Mouse (Mus musculus) Patski (cell line): Measurements from ENCODE around the gene Spef1. TPM values are rescaled to one million over a fixed set of nuclear protein-coding genes. Genes with fewer than 3 reads are reported as not detected.

Experiments used
- ATAC-seq: fragments of 100-300 bp; one replicate; pipeline ENCODE4 v1.8.0; 2021
- CTCF ChIA-PET: fragments of 350-600 bp; sonication (Branson Sonifier 250); formaldehyde crosslinking; loops from one replicate; lab custom pipeline; 2022; ENCODE audit warnings: inconsistent platforms; lab: Charles Lee
- POLR2A ChIA-PET: fragments of 350-600 bp; sonication (Branson Sonifier 250); formaldehyde crosslinking; loops from one replicate; lab custom pipeline; 2022; ENCODE audit warnings: antibody characterized with exemption, inconsistent platforms; lab: Charles Lee
- DNase-seq: peaks from one replicate; pipeline ENCODE4 v3.0.0-alpha.2; 2011; ENCODE audit warnings: low read depth, low spot score
- H3K27me3 ChIP-seq: fragments of 371-371 bp; one replicate; pipeline ENCODE4 v1.5.1; 2021
- CTCF ChIP-seq: fragments of 100-300 bp; IDR thresholded peaks from one replicate; pipeline ENCODE4 v1.5.1; 2021
- in situ Hi-C: fragments of 300-500 bp; cut with MboI; formaldehyde crosslinking; loops from 3 replicates; pipeline ENCODE4 v1.11.1; 2018; ENCODE audit warnings: low pct_unique_long_range_greater_than_20kb, mixed read lengths
- polyA plus RNA-seq: library from polyadenylated mRNA; unstranded; gene quantifications from one replicate; pipeline ENCODE4 v1.2.3, GENCODE M21; 2021

The Spef1 gene
- polyA plus RNA-seq, 1 experiment from 2014 or later: 9.4 TPM

DNA sequence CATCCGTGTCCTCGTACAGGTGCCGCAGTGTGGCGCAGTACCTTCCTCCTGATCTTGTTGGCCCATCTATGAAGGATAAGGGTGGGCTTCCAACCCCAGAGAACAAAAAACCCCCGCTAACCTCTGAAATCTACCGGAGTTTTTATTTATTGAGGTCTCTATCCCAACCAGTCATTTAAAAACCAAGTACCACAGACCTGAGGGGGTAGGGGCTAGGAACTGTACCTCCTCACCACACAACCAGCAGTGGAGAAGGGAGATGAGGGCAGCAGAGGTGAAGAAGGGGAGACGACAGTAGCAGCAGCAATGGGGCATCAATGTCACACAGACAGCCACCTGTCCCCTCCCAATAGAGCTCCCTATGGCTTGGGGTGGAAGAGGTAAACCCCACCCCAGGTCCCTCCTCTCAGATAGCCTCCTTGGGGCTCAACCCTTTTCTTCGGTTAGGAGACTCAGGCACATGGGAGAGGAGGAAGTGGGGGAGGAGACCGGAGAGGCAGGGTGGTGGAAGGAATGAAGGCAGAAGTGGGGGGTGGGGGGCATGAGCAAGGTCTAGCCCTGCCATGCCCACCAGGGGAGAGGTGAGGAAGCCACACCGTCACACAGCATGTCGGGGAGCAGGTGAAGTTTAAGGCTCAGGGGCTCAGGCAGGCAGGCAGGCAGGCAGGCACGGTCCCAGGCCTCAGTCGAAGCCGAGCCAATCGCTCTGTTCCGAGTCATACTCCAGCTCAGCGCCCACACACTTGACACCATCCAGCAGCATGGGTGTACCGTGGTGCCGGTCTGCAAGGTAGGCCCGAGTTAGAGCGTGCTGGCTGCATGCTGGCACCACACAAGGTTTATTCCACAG is 40.7 kb downstream of the Spef1 start:
- ATAC-seq: no peak
- TF ChIP-seq CTCF: no peak
- in situ Hi-C loops: no loop called here
- no peak for DNase-seq
- POLR2A ChIA-PET: no interaction called here
- H3K27me3 ChIP-seq: no peaks in the 10 kb centered on the region
- CTCF ChIA-PET: no interaction called here

DNA sequence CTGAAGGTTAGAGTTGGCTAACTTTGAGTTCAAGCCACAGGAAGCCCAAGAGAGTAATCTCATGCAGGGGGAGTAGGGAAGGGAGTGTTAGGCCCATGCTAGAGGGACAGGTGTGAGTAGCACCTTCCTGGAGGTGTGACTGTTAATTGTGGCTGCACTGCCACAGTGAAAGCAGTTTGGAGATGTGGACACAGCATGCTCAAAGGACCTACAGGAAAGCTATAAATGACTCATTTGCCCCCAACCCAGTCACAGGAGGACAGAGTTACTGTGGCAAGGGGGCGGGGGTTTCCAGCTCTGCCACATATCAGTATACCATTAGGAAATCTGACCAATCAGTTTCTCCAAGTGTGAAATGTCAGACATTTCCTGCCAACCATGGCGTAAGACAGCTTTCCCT is 41.5 kb downstream of the Spef1 start:
- CTCF ChIA-PET: no interaction called here
- POLR2A ChIA-PET: no interaction called here
- no peak for TF ChIP-seq CTCF
- ATAC-seq (no peak), DNase-seq (no peak)
- H3K27me3 ChIP-seq: no peaks in the 10 kb centered on the region
- in situ Hi-C loops: no loop called here

DNA sequence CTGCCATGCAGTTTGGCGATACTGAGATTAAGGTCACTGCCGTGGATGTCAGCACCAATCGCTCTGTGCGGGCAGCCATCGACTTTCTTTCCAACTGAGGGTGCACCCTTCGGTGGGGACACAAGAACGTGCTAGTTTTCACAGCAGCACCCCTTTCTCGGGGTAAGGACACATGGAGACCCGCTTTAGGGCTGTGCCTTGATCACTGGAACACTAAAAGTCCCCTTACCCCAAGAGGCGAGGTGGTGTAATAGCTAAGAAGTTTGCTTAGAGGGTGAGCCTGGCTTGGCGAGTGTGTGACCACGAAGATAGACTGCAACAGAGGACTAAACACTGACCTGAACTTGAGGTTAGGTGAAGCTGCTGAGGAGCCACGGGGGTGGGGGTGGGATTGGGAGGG is 42.0 kb downstream of the Spef1 start:
- ATAC-seq (no peak), DNase-seq (no peak)
- TF ChIP-seq CTCF: no peak
- POLR2A ChIA-PET: no interaction called here
- in situ Hi-C loops: no loop called here
- CTCF ChIA-PET: no interaction called here
- no peaks in the 10 kb centered on the region for H3K27me3 ChIP-seq

DNA sequence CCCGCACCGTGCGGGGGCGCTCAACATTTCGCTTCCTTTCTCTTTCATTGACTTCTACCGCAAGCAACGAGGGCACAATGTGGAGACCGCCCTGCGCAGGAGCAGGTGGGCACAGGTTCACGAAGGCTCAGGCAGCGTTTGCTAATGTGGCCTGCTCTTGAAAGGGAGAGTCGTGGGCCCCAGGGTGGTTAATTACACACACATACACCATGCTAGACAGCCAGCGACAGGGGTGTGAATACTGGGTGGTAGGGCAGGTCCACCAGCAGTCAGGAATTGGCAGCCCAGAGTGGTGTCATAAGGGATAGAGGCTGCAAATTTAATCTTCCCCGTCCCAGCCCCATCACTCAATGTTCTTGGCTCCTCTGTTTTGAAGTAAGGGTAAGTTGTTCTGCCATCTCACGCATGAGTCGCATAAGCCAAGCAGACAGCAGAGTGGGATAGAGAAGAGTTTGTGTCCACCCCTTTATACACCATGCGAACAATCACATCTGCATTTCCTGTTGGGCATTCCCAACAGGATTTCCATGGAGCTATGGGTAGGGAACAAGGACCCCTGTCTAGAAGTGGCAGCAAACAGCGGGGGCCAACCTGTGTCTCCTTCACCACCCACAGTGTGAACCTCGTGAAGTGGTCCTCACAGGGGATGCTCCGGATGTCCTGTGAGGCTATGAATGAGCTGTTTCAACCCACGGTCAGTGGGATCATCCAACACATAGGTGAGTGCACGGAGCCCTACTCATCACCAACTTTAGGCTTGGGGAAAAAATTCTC is 43.9 kb downstream of the Spef1 start:
- ATAC-seq (no peak), DNase-seq (no peak)
- POLR2A ChIA-PET: no interaction called here
- in situ Hi-C loops: no loop called here
- no peaks in the 10 kb centered on the region for H3K27me3 ChIP-seq
- TF ChIP-seq CTCF: no peak
- CTCF ChIA-PET: interaction anchor here (1.0 to 2.0 kb wide), 2 partner anchors 12 to 111 kb away, joined by 3 to 5 read pairs; no protein-coding TSS in a partner anchor

DNA sequence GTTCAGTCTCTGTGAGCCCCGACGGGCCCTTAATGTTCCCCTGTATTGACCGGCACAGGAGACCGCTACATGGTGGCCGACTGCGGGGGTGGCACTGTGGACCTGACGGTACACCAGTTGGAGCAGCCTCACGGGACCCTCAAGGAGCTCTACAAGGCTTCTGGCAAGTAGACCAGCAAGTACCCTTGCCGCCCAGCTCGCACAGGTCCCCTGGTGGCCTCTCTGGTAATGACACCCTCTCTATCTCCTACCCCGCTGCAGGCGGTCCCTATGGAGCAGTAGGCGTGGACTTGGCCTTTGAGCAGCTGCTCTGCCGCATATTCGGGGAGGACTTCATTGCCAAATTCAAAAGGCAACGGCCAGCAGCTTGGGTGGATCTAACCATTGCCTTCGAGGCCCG is 44.5 kb downstream of the Spef1 start:
- CTCF ChIA-PET: interaction anchor here (1.0 to 2.0 kb wide), 3 partner anchors 12 to 111 kb away, joined by 3 to 5 read pairs (median 5); no protein-coding TSS in a partner anchor
- no peaks in the 10 kb centered on the region for H3K27me3 ChIP-seq
- POLR2A ChIA-PET: no interaction called here
- in situ Hi-C loops: no loop called here
- ATAC-seq: no peak
- no peak for TF ChIP-seq CTCF
- DNase-seq: no peak

DNA sequence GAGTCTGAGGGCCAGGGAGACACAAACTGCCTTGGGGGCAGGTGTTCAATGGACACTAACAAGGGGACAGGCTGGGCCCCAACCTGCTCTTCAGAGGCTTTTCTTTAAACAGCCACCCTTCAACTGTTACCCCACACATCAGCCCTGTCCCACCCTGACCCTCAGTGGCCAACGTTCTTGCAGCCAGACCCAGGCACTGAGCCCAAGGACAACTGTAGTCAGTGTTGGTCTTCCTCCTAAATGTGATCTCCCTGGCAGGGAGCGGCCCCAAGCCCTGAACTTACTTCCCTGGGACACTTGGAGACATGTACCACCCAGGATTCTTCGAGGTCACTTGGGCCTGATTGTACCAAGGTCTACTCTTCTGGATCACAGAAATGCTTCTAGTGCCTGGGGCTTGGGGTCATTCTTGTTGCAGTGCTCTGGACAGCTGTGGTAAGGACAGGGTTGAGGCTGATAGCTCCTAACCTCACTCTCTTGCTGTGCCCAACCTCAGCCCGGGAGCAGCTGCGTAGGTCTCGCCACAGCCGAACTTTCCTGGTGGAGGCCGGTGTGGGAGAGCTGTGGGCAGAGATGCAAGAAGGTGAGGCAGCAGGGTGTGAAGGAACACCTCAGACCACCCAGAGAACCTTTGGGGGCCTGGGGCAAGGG is 45.6 kb downstream of the Spef1 start:
- CTCF ChIA-PET: interaction anchor here (1.5 kb wide), 1 partner anchor 18 kb away, joined by 5 read pairs; no protein-coding TSS in a partner anchor
- in situ Hi-C loops: no loop called here

DNA sequence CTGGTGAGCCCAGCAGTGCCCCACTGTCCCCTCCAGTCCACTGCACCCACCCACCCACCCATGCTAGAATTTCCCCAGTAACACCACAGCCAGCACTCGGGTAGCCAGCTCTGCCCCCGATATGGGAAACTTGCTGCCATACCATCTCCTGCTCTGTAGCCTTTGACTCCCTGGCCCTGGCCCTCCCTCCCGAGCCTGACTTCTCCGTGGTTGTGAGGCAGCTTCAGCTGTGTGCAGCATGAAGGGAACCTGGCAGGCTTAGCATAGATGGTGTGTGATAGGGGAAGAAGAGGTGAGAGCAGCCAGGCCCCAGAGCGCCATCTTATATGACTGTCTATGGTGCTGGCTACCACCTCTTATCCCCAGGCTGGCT is 46.6 kb downstream of the Spef1 start:
- DNase-seq (no peak), ATAC-seq (no peak)
- ChIA-PET POLR2A (no interaction called here), CTCF (no interaction called here)
- H3K27me3 ChIP-seq: no peaks in the 10 kb centered on the region
- no peak for TF ChIP-seq CTCF
- in situ Hi-C loops: no loop called here

More for the DNA sequence above, 45.6 kb downstream of the Spef1 start:
- TF ChIP-seq CTCF: no peak
- POLR2A ChIA-PET: no interaction called here
- ATAC-seq: no peak
- no peaks in the 10 kb centered on the region for H3K27me3 ChIP-seq
- DNase-seq: no peak

DNA sequence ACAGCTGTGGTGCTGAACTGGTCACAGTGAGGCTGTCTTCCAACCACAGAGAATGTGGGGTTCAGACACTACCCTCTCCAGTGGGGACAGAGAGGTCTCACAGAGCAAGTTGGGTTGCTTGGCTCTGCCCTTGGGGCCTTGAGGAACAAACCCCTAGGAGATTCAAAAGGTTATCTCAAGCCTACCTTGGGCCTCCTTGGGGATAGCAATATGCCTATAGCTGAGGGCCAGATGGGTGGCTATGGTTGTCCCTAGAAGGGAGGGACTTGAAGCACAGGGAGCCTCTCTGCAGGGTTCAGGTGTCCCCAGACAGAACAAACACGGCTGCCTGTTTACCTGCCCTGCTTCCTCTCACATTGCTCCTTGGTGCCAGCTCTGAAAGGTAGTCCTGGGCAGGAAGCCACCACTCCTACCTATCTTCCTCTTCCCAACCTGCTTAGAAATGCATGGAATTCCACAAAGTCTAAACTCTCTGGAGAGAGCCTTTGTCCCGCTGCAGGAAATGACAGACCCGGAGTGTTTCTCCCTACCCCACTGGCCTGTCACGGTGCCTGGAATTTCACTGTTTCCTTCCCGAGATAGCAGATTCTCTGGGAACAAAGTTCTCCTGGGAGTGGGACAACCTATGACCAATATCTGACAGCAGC is 47.1 kb downstream of the Spef1 start:
- no peak for TF ChIP-seq CTCF
- in situ Hi-C loops: no loop called here
- DNase-seq (no peak), ATAC-seq (no peak)
- POLR2A ChIA-PET: no interaction called here
- H3K27me3 ChIP-seq: no peaks in the 10 kb centered on the region
- CTCF ChIA-PET: no interaction called here

DNA sequence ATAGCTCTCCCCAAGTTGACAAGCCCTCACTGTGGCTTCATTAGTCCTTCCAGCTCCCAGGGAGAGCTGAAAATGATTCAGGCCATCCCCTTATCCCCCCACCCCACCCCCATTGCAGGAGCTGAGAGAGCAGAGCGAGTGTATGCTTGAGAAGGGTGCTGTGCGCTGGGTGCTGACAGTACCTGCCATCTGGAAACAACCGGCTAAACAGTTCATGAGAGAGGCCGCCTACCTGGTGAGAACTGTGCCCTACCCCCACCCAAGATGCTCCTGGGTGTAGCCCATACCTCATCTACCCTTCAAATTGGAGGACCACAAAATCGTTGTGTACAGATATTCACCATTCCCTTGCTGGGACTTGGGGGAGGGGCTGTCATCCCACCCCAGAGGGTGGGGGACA is 47.8 kb downstream of the Spef1 start:
- CTCF ChIA-PET: no interaction called here
- in situ Hi-C loops: no loop called here
- POLR2A ChIA-PET: no interaction called here
- TF ChIP-seq CTCF: no peak
- no peaks in the 10 kb centered on the region for H3K27me3 ChIP-seq
- DNase-seq (no peak), ATAC-seq (no peak)

DNA sequence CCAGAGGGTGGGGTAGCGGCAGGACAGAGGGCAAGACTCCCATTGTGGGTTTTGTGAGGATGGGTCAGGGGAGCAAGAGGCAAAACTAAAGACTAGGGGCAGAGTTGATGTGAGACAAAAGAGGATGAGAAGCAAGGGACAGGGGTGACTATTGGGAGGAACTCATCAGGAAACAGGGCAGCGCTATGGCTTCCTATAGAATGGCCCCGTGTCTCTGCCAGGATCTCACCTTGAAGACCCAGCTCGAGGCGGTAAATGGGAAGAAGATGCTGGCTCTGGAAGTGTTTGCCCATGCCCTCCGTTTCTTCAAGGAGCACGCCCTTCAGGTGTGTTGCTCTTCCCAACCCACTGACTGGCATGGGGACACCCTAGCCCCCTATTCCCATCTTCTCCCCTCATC is 48.3 kb downstream of the Spef1 start:
- ChIA-PET CTCF (no interaction called here), POLR2A (no interaction called here)
- in situ Hi-C loops: no loop called here
- TF ChIP-seq CTCF: no peak
- DNase-seq (no peak), ATAC-seq (no peak)
- no peaks in the 10 kb centered on the region for H3K27me3 ChIP-seq
